Mouse (Mus musculus) ES-Bruce4 (cell line): ENCODE measurements around the gene Golga5. TPM values are rescaled to one million over a fixed set of nuclear protein-coding genes. Genes with fewer than 3 reads are reported as not detected.

ENCODE experiments used
- H3K27ac ChIP-seq: 2 replicates; pipeline ENCODE4 v1.5.1; 2012; ENCODE audit warnings: low read length, inconsistent platforms; ENCODE audit not compliant: insufficient read depth
- H3K27me3 ChIP-seq: 2 replicates; pipeline ENCODE4 v1.6.1; 2012; ENCODE audit warnings: mild to moderate bottlenecking, low read length, inconsistent platforms; ENCODE audit not compliant: control insufficient read depth, poor library complexity, insufficient read depth, severe bottlenecking
- H3K36me3 ChIP-seq: 2 replicates; pipeline ENCODE4 v1.6.1; 2012; ENCODE audit warnings: inconsistent platforms, mild to moderate bottlenecking, low read length, moderate library complexity; ENCODE audit not compliant: control insufficient read depth, poor library complexity, insufficient read depth, severe bottlenecking
- H3K4me1 ChIP-seq: one replicate; pipeline ENCODE4 v1.8.1; 2011; ENCODE audit warnings: low read length; ENCODE audit not compliant: control insufficient read depth, insufficient read depth
- H3K4me3 ChIP-seq: 2 replicates; pipeline ENCODE4 v1.5.1; 2011; ENCODE audit warnings: low read depth, mild to moderate bottlenecking, low read length
- H3K9ac ChIP-seq: 2 replicates; pipeline ENCODE4 v1.6.1; 2012; ENCODE audit warnings: low read depth, mild to moderate bottlenecking, inconsistent platforms; ENCODE audit not compliant: poor library complexity, severe bottlenecking
- H3K9me3 ChIP-seq: replicated peaks from 2 replicates; pipeline ENCODE4 v1.6.1; 2012; ENCODE audit warnings: mild to moderate bottlenecking, low read length, inconsistent platforms; ENCODE audit not compliant: control insufficient read depth, poor library complexity, insufficient read depth, severe bottlenecking
- CTCF ChIP-seq: IDR thresholded peaks from one replicate; pipeline ENCODE4 v1.8.1; 2011; ENCODE audit warnings: low read depth, low read length
- EP300 ChIP-seq: IDR thresholded peaks from 2 replicates; pipeline ENCODE4 v1.6.1; 2011; ENCODE audit warnings: low read depth, low read length; ENCODE audit not compliant: insufficient read depth
- POLR2A ChIP-seq: IDR thresholded peaks from one replicate; pipeline ENCODE4 v1.8.1; 2011; ENCODE audit warnings: low read length; ENCODE audit not compliant: insufficient read depth
- polyA plus RNA-seq: library from polyadenylated mRNA; stranded (reverse); fragments of >200 nt; gene quantifications from 2 replicates; pipeline ENCODE4 v1.2.4, GENCODE M21; 2011; ENCODE audit warnings: low read depth; ENCODE audit not compliant: missing spikeins, insufficient read depth, insufficient read length

Golga5 gene
- 32.9 and 34.8 TPM in 2 replicates for polyA plus RNA-seq

GRCm38 (mm10) chr12:102468894-102469764, at the start of gene Golga5:
TSS of gene Golga5 (plus strand) at chr12:102469135.
- peak within 1 kb of the TSS; percentile 87 for H3K9ac ChIP-seq
- TF ChIP-seq EP300 (0 out of 2 replicates have a peak, but pooled peaks have one; percentile 26), CTCF (no peak)
- peak within 1 kb of the TSS; percentile 88 for H3K4me3 ChIP-seq
- H3K9me3 ChIP-seq, result no peaks in the 10 kb centered on the region
- H3K27me3 ChIP-seq, result no peaks in the 10 kb centered on the region; the same call in 1 of the 2 replicates
- H3K36me3 ChIP-seq, result peaks cover 8% of the 10 kb centered on the region
- H3K27ac ChIP-seq, result no peak within 1 kb of the TSS
- H3K4me1 ChIP-seq, result no peaks in the 10 kb centered on the region

GRCm38 (mm10) chr12:102419544-102419943, 49.4 kb upstream of the Golga5 start:
- no peak overlapping the region for H3K9ac ChIP-seq
- H3K27ac ChIP-seq, result no peak overlapping the region

GRCm38 (mm10) chr12:102420168-102420890, 48.6 kb upstream of the Golga5 start:
- no peak overlapping the region for H3K27ac ChIP-seq
- no peaks in the 10 kb centered on the region for H3K4me1 ChIP-seq
- H3K4me3 ChIP-seq, result no peak overlapping the region
- H3K9ac ChIP-seq, result no peak overlapping the region
- no peaks in the 10 kb centered on the region for H3K27me3 ChIP-seq
- H3K36me3 ChIP-seq, result no peaks in the 10 kb centered on the region
- TF ChIP-seq POLR2A (no peak), EP300 (no peak), CTCF (no peak)
- H3K9me3 ChIP-seq, result no peaks in the 10 kb centered on the region

More at GRCm38 (mm10) chr12:102419544-102419943, 49.4 kb upstream of the Golga5 start:
- Histone ChIP-seq H3K4me1 (no peaks in the 10 kb centered on the region), H3K36me3 (no peaks in the 10 kb centered on the region), H3K27me3 (no peaks in the 10 kb centered on the region), H3K9me3 (no peaks in the 10 kb centered on the region), H3K4me3 (no peak overlapping the region)
- TF ChIP-seq CTCF (no peak), EP300 (no peak), POLR2A (no peak)

GRCm38 (mm10) chr12:102422065-102422464, 46.9 kb upstream of the Golga5 start:
- Histone ChIP-seq H3K4me3 (no peak overlapping the region), H3K27me3 (no peaks in the 10 kb centered on the region), H3K4me1 (no peaks in the 10 kb centered on the region), H3K36me3 (no peaks in the 10 kb centered on the region), H3K9me3 (no peaks in the 10 kb centered on the region), H3K9ac (no peak overlapping the region), H3K27ac (no peak overlapping the region)
- no peak for TF ChIP-seq EP300
- TF ChIP-seq CTCF, result no peak
- no peak for TF ChIP-seq POLR2A

GRCm38 (mm10) chr12:102422623-102423320, 46.2 kb upstream of the Golga5 start:
- no peaks in the 10 kb centered on the region for H3K4me1 ChIP-seq
- no peaks in the 10 kb centered on the region for H3K27me3 ChIP-seq

More at GRCm38 (mm10) chr12:102422623-102423320, 46.2 kb upstream of the Golga5 start:
- Histone ChIP-seq H3K27ac (no peak overlapping the region), H3K4me3 (no peak overlapping the region), H3K9ac (no peak overlapping the region), H3K9me3 (no peaks in the 10 kb centered on the region), H3K36me3 (no peaks in the 10 kb centered on the region)
- TF ChIP-seq POLR2A, result no peak
- TF ChIP-seq CTCF, result no peak
- no peak for TF ChIP-seq EP300
